Mouse (Mus musculus) MEL (cell line): ENCODE measurements around the gene Pgs1. TPM values are rescaled to one million over a fixed set of nuclear protein-coding genes. Genes with fewer than 3 reads are reported as not detected.

Source experiments
- DNase-seq: peaks from one replicate; pipeline ENCODE4 v3.0.0; 2011; ENCODE audit warnings: low read depth, low spot score
- H3K27ac ChIP-seq: 2 replicates; pipeline ENCODE4 v1.5.1; 2012; ENCODE audit warnings: low read depth, mild to moderate bottlenecking, control low read depth, low read length, moderate library complexity; ENCODE audit not compliant: control insufficient read depth
- H3K27me3 ChIP-seq, 2 experiments: fragments of 150-350 bp in 1 of 2; sonication (generic) in 1 of 2; 2 replicates each; pipeline ENCODE4 v1.6.1; 2012; ENCODE audit warnings: low read length in 2 of 2, mild to moderate bottlenecking in 2 of 2, improper control_type of control experiment in 1 of 2, moderate library complexity in 1 of 2; ENCODE audit not compliant: insufficient read depth in 2 of 2, control insufficient read depth in 1 of 2
- H3K36me3 ChIP-seq, 2 experiments: 2 replicates each; pipeline ENCODE4 v1.6.1; 2012 to 2014; ENCODE audit warnings: low read length in 2 of 2, improper control_type of control experiment in 1 of 2, inconsistent platforms in 1 of 2, mild to moderate bottlenecking in 1 of 2; ENCODE audit not compliant: insufficient read depth in 2 of 2, control insufficient read depth in 1 of 2
- H3K4me1 ChIP-seq, 2 experiments: fragments of 150-350 bp in 1 of 2; sonication (generic) in 1 of 2; 2 replicates each; pipeline ENCODE4 v1.6.1; 2012; ENCODE audit warnings: low read length in 2 of 2, improper control_type of control experiment in 1 of 2, mild to moderate bottlenecking in 1 of 2; ENCODE audit not compliant: insufficient read depth in 2 of 2, control insufficient read depth in 1 of 2
- H3K4me3 ChIP-seq, 2 experiments: fragments of 150-350 bp in 1 of 2; sonication (generic) in 1 of 2; 2 replicates each; pipeline ENCODE4 v1.5.1; 2012; ENCODE audit warnings: low read depth in 2 of 2, low read length in 2 of 2, mild to moderate bottlenecking in 2 of 2, moderate library complexity in 2 of 2, control low read depth in 1 of 2, improper control_type of control experiment in 1 of 2; ENCODE audit not compliant: control insufficient read depth in 1 of 2, insufficient read depth in 1 of 2
- H3K79me2 ChIP-seq: 2 replicates; pipeline ENCODE4 v1.6.1; 2012; ENCODE audit warnings: mild to moderate bottlenecking, low read length, moderate library complexity; ENCODE audit not compliant: control insufficient read depth, poor library complexity, insufficient read depth
- H3K9ac ChIP-seq: 2 replicates; pipeline ENCODE4 v1.6.1; 2012; ENCODE audit warnings: low read depth, mild to moderate bottlenecking, control low read depth, low read length, moderate library complexity; ENCODE audit not compliant: control insufficient read depth, poor library complexity, severe bottlenecking
- H3K9me3 ChIP-seq: fragments of 150-350 bp; sonication (generic); replicated peaks from 2 replicates; pipeline ENCODE4 v1.6.1; 2012; ENCODE audit warnings: mild to moderate bottlenecking, low read length, improper control_type of control experiment, moderate library complexity; ENCODE audit not compliant: insufficient read depth
- BHLHE40 ChIP-seq: IDR thresholded peaks from 2 replicates; pipeline ENCODE4 v1.6.1; 2012; ENCODE audit warnings: low read depth, mild to moderate bottlenecking, inconsistent platforms, low read length, improper control_type of control experiment, borderline replicate concordance
- ETS1 ChIP-seq: IDR thresholded peaks from 2 replicates; pipeline ENCODE4 v1.6.1; 2012; ENCODE audit warnings: low read depth, mild to moderate bottlenecking, inconsistent platforms, low read length, improper control_type of control experiment, moderate library complexity
- HCFC1 ChIP-seq: IDR thresholded peaks from 2 replicates; pipeline ENCODE4 v1.6.1; 2012; ENCODE audit warnings: low read depth, mild to moderate bottlenecking, inconsistent platforms, low read length, improper control_type of control experiment, moderate library complexity
- KAT2A ChIP-seq: conservative IDR thresholded peaks from 2 replicates; pipeline ENCODE4 v1.6.1; 2012; ENCODE audit warnings: low read depth, low read length, improper control_type of control experiment, inconsistent platforms
- MAX ChIP-seq: IDR thresholded peaks from 2 replicates; pipeline ENCODE4 v1.6.1; 2011; ENCODE audit warnings: low read length, improper control_type of control experiment
- MXI1 ChIP-seq: IDR thresholded peaks from 2 replicates; pipeline ENCODE4 v1.6.1; 2011; ENCODE audit warnings: mild to moderate bottlenecking, low read depth, low read length, improper control_type of control experiment
- MYC ChIP-seq: IDR thresholded peaks from 2 replicates; pipeline ENCODE4 v1.6.1; 2011; ENCODE audit warnings: low read depth, mild to moderate bottlenecking, low read length, improper control_type of control experiment, moderate library complexity
- POLR2AphosphoS5 ChIP-seq: IDR thresholded peaks from 2 replicates; pipeline ENCODE4 v1.6.1; 2012; ENCODE audit warnings: low read depth, borderline replicate concordance, mild to moderate bottlenecking, inconsistent platforms, low read length, moderate library complexity, mixed read lengths
- RAD21 ChIP-seq: IDR thresholded peaks from 2 replicates; pipeline ENCODE4 v1.6.1; 2011; ENCODE audit warnings: mild to moderate bottlenecking, low read depth, low read length, improper control_type of control experiment
- SIN3A ChIP-seq: IDR thresholded peaks from 2 replicates; pipeline ENCODE4 v1.6.1; 2012; ENCODE audit warnings: low read length, improper control_type of control experiment, inconsistent platforms
- UBTF ChIP-seq: IDR thresholded peaks from 2 replicates; pipeline ENCODE4 v1.6.1; 2012; ENCODE audit warnings: low read depth, mild to moderate bottlenecking, inconsistent platforms, low read length, improper control_type of control experiment, moderate library complexity, borderline replicate concordance; ENCODE audit not compliant: insufficient read depth
- USF1 ChIP-seq: IDR thresholded peaks from 2 replicates; pipeline ENCODE4 v1.6.1; 2014; ENCODE audit warnings: low read depth, mild to moderate bottlenecking, inconsistent platforms, low read length, improper control_type of control experiment, moderate library complexity
- USF2 ChIP-seq, 2 experiments: IDR thresholded peaks; 2 replicates each; pipeline ENCODE4 v1.6.1; 2011 to 2012; ENCODE audit warnings: improper control_type of control experiment in 2 of 2, low read length in 2 of 2, borderline replicate concordance in 1 of 2, inconsistent platforms in 1 of 2, low read depth in 1 of 2, mild to moderate bottlenecking in 1 of 2; ENCODE audit not compliant: insufficient read depth in 1 of 2
- polyA plus RNA-seq, 2 experiments: library from polyadenylated mRNA; stranded (reverse) in 1 of 2; unstranded in 1 of 2; fragments of >175 nt in 1 of 2; fragments of >200 nt in 1 of 2; gene quantifications; 2 replicates each; pipeline versions ENCODE4 v1.2.1 to v1.2.4; 2012; ENCODE audit warnings: low replicate concordance in 2 of 2, low read depth in 1 of 2; ENCODE audit not compliant: insufficient read length in 2 of 2, insufficient read depth in 1 of 2, missing spikeins in 1 of 2
- total RNA-seq: library from RNA; depleted of rRNA; stranded (reverse); fragments of 300-350 nt; gene quantifications from 2 replicates; pipeline ENCODE4 v1.2.3, GENCODE M21; 2012

Gene Pgs1
- total and polyA plus RNA-seq, 3 experiments = 48.6 to 61.6 TPM; not detected in 1

GRCm38 (mm10) chr11:118034395-118034794 is 48.3 kb downstream of the Pgs1 start:
- TF ChIP-seq KAT2A (no peak), SIN3A (no peak), MAX (no peak), POLR2AphosphoS5 (no peak), BHLHE40 (no peak), MXI1 (no peak), USF2 (IDR thresholded peaks at IDR 0.05; ENCODE audit: borderline replicate concordance in 1 of 2, insufficient read depth in 1 of 2, low read depth in 1 of 2, low read length in 2 of 2) (no peak), RAD21 (no peak), USF1 (no peak)
- Histone ChIP-seq H3K4me1 (no peaks in the 10 kb centered on the region), H3K4me3 (no peak overlapping the region), H3K27ac (no peak overlapping the region), H3K9me3 (no peaks in the 10 kb centered on the region), H3K27me3 (no peaks in the 10 kb centered on the region), H3K9ac (no peak overlapping the region), H3K36me3 (no peaks in the 10 kb centered on the region), H3K79me2 (no peaks in the 10 kb centered on the region)
- no peak for DNase-seq

DNA sequence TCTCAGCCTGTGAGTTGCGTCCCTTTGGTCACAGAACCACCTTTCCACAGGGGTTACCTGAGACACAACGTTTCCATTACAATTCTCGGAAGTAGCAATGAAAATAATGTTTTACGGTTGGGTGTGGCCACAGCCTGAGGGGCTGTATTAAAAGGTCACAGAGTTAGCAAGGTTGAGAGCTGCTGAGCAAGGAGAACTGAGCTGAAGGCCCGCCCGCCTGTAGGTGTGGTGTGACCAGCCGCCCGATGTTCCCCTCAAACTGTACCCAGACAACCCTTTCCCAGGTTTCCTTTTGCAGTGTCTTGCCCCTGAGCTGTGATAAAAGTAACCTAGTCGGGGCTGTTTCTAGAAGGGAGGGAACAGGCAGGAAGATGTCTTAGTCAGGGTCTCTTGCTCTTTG is 49.0 kb downstream of the Pgs1 start:
- no peak for TF ChIP-seq MAX
- TF ChIP-seq ETS1 = no peak
- no peaks in the 10 kb centered on the region for H3K27me3 ChIP-seq
- no peak overlapping the region for H3K4me3 ChIP-seq
- no peaks in the 10 kb centered on the region for H3K36me3 ChIP-seq
- H3K27ac ChIP-seq = no peak overlapping the region
- H3K9ac ChIP-seq = no peak overlapping the region
- no peaks in the 10 kb centered on the region for H3K9me3 ChIP-seq
- DNase-seq = no peak
- no peaks in the 10 kb centered on the region for H3K4me1 ChIP-seq
- no peaks in the 10 kb centered on the region for H3K79me2 ChIP-seq

GRCm38 (mm10) chr11:118042791-118043190 is 56.7 kb downstream of the Pgs1 start:
- Histone ChIP-seq H3K9ac (no peak overlapping the region), H3K79me2 (no peaks in the 10 kb centered on the region), H3K36me3 (no peaks in the 10 kb centered on the region), H3K27ac (no peak overlapping the region), H3K4me3 (no peak overlapping the region), H3K27me3 (no peaks in the 10 kb centered on the region), H3K4me1 (no peaks in the 10 kb centered on the region), H3K9me3 (no peaks in the 10 kb centered on the region)
- no peak for DNase-seq
- TF ChIP-seq HCFC1 = no peak
- TF ChIP-seq MYC = no peak
- no peak for TF ChIP-seq UBTF
